Mouse (Mus musculus) left cerebral cortex, postnatal 25 days (tissue): ENCODE results near the gene G530012D18Rik. TPM values are rescaled to one million over a fixed set of nuclear protein-coding genes. Genes with fewer than 3 reads are reported as not detected.
"Not testable (repeated sequence)": the region's sequence is repeated elsewhere in the genome, so short reads cannot be mapped to it uniquely, and the experiment has no call there.

Experiments used
- DNase-seq, 2 experiments: peaks; one replicate each; pipeline ENCODE4 v3.0.0; 2022; ENCODE audit warnings: low spot score in 2 of 2, mixed read lengths in 1 of 2
- intact Hi-C: fragments of 180-260 bp; cut with DNase I; formaldehyde crosslinking; loops from one replicate; pipeline ENCODE4 v1.15.1; 2025
- total RNA-seq, 2 experiments: library from RNA; stranded (reverse); gene quantifications; 2 replicates each; pipeline ENCODE4 v1.2.3; 2021

Gene G530012D18Rik
- total RNA-seq, 2 experiments from 2014 or later: not detected

DNA sequence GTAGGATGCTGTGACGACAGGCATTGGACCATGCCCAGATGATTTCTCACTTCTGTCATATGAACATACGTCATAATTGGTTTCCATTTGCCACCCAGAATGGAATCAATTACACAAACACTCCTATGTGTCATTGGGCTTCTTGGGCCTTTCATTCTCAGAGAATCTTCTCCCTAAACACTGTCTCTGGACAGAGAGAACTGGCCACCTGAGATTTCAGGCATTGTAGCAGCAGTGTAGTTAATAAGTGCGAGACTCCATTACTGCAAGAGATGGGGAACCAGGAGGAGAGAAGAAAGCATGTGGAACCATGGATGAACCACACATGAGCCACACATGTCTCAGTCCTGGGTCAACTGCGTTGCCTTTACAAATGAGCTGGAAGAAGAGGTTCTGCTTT, 32.9 kb downstream of the G530012D18Rik start:
- DNase-seq, intact Hi-C loops: not testable (repeated sequence)

DNA sequence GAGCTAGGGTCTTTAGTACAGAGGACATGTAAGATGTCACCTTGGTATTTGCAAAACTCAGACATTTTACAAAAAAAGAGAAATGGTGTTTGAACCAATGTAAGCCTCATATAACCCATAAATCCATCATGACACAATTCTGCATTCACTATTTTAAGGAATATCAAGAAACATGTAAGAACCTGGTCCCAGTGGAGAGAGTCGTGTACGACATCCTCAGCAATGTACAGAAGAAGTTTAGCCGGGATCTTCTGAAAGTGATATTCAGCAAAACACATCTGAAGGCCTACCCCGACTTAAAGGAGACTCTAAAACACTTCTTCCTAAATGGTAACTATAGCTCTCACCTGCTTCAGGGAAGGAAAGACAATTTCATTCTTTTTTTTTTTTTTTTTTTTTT, 35.1 kb downstream of the G530012D18Rik start:
- intact Hi-C loops, DNase-seq: not testable (repeated sequence)

DNA sequence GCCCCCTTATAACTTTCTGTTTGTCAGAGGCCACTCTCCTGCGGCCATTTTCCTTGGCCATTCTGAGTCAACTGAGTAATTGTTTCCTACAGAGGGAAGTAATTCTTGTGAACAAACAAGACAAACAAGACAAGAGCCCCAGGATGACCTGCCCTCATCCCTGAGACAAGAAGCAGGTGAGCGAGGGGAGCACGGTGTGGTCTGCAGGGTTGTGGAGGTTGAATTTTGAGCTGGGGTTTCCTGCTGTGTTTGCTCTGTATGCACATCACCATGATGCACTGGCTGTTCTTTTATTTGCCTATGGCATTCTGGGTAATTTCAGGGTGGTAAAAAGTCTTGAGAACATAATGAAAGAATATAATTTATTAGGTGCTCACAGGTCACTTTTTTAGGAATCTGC, 39.6 kb downstream of the G530012D18Rik start:
- intact Hi-C loops, DNase-seq: not testable (repeated sequence)

DNA sequence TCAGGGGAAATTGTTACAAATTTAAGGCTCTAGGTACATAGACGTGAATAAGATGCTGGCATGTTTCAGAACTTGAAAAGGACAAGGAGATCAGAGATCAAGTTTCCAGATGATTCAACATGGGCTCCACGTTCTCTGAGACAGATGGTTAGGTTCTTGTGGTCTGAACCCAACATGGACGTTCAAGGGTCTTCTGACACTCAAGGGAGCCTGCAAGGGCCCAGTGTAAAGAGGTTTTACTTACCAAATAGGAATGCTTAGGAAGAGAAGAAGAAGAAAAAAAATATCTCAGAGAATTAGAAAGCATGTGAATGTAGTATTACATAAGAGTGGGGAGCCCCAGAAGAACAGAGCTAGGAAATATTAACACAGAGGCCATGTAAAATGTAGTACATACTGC, 40.3 kb downstream of the G530012D18Rik start:
- intact Hi-C loops, DNase-seq: not testable (repeated sequence)

DNA sequence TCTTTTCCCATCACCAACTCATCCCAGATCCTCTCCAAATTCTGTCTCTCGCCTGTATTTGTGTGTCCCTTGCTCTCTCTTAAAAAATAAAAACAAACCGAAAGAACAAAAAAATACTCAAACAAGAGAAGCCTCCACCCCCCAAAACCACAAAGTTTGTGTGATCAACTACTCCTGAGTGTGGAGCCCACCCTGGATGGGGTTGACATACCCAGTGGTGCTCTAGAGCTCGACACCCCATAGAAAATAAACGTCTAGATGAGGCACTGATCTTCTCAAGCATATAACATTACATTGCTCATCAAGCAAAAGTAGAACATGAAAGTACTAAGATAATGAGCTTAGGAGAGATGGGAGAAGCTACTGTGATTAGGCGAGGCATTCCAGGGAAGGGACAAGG, 41.7 kb downstream of the G530012D18Rik start:
- intact Hi-C loops, DNase-seq: not testable (repeated sequence)

DNA sequence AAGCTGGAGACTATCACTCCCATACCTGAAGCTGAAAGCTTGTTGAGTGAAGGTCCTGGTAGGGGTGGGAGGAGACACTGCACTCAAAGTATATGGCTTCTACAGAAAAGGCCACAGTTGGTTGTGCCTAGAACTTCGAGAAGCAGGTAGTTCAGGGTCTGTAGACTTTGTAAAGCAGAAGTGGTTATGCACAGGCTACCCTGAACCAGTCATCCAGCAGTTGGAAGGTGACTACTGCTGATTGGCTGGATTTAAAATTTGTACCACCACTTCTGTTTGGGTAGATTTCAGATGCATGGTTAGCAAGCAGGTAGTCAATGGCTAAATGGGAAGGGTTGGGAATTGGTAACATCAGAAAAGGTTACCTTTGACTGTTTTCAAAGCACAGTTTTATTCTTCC, 43.2 kb downstream of the G530012D18Rik start:
- intact Hi-C loops, DNase-seq: not testable (repeated sequence)

Other genes with a start within 250 kb of the G530012D18Rik start
- under 1 TPM; 0.46 to 0.89 TPM for gene Sp110, start 23.1 kb downstream of the G530012D18Rik start, total RNA-seq
- under 1 TPM; 0.57 to 0.62 TPM for gene Sp140, start 24.7 kb downstream of the G530012D18Rik start, total RNA-seq
- gene Sp100, start 74.3 kb downstream of the G530012D18Rik start, total RNA-seq: 1 to 10 TPM; 1.4 to 3.3 TPM
- under 1 TPM in 1 of 2 experiments, not detected in 1; 0.25 TPM for gene A630001G21Rik, start 203.0 kb downstream of the G530012D18Rik start, total RNA-seq
- 100 to 1,000 TPM; 151 to 156 TPM for gene Cab39, start 217.8 kb downstream of the G530012D18Rik start, total RNA-seq